ENCODE assay signal across 8 mouse cellular contexts in genomic region chr1:39614462-39615279, GRCm38 (mm10). TPM values are rescaled to one million over a fixed set of nuclear protein-coding genes. Genes with fewer than 3 reads are reported as not detected.
DNase-seq lines count a peak whose midpoint lies in the region; ATAC-seq and TF ChIP-seq lines count a peak whose summit lies in the region.

No protein-coding gene starts in this region.

- intact Hi-C loops in gastrocnemius, adult 2 months (cut with DNase I) = loop anchor here (2.0 to 5.0 kb wide), 2 partner anchors 36 to 368 kb away; partner anchors contain the start of gene Creg2

- POLR2A ChIA-PET in Patski (lab: Charles Lee) = no interaction called here

- no peak overlapping the region for H3K9ac ChIP-seq in heart, embryonic 15.5 days
- no peak overlapping the region for H3K9ac ChIP-seq in limb, embryonic 12.5 days (replicated peaks)
- H3K9ac ChIP-seq in midbrain, embryonic 16.5 days (ENCODE audit: low read depth, low read length) = no peak overlapping the region

- ATAC-seq in Patski = no peak
- no peak for ATAC-seq in heart, embryonic 15.5 days (replicated peaks; ENCODE audit: insufficient number of reproducible peaks, insufficient read depth, low FRiP score, low read depth)
- ATAC-seq in limb, embryonic 12.5 days (ENCODE audit: insufficient number of reproducible peaks, insufficient read depth, low FRiP score, low TSS enrichment, low read depth) = no peak
- peak; percentile 64 for ATAC-seq in midbrain, embryonic 16.5 days

- H3K27ac ChIP-seq in gastrocnemius, adult 2 months = no peak overlapping the region
- no peak overlapping the region for H3K27ac ChIP-seq in heart, embryonic 15.5 days
- H3K27ac ChIP-seq in limb, embryonic 12.5 days = peak overlapping the region; percentile 50; the same call in 1 of the 2 replicates
- no peak overlapping the region for H3K27ac ChIP-seq in midbrain, embryonic 16.5 days (ENCODE audit: low read length)

- CTCF ChIA-PET in Patski (lab: Charles Lee) = interaction anchor here (0.7 to 1.2 kb wide), 4 partner anchors 9 to 381 kb away, joined by 3 read pairs; no protein-coding TSS in a partner anchor

- no peaks in the 10 kb centered on the region for H3K9me3 ChIP-seq in heart, embryonic 15.5 days (replicated peaks)
- H3K9me3 ChIP-seq in limb, embryonic 12.5 days = no peaks in the 10 kb centered on the region
- no peaks in the 10 kb centered on the region for H3K9me3 ChIP-seq in midbrain, embryonic 16.5 days (replicated peaks; ENCODE audit: control insufficient read depth, low read length, poor library complexity, severe bottlenecking)

- peaks cover 10% of the 10 kb centered on the region for H3K27me3 ChIP-seq in Patski
- no peaks in the 10 kb centered on the region for H3K27me3 ChIP-seq in heart, embryonic 15.5 days
- H3K27me3 ChIP-seq in limb, embryonic 12.5 days = no peaks in the 10 kb centered on the region
- no peaks in the 10 kb centered on the region for H3K27me3 ChIP-seq in midbrain, embryonic 16.5 days (ENCODE audit: control insufficient read depth, insufficient read depth, low read depth, low read length)

- WGBS in heart, embryonic 15.5 days = 26% methylated on average over 11 of the region's 11 CpGs
- WGBS in limb, embryonic 12.5 days = 23% methylated on average over 11 of the region's 11 CpGs
- WGBS in midbrain, embryonic 16.5 days = 26% methylated on average over 11 of the region's 11 CpGs

- H3K36me3 ChIP-seq in heart, embryonic 15.5 days = no peaks in the 10 kb centered on the region
- no peaks in the 10 kb centered on the region for H3K36me3 ChIP-seq in limb, embryonic 12.5 days
- H3K36me3 ChIP-seq in midbrain, embryonic 16.5 days (ENCODE audit: control insufficient read depth, insufficient read depth, low read length) = no peaks in the 10 kb centered on the region

- H3K4me3 ChIP-seq in gastrocnemius, adult 2 months = 0 out of 2 replicates have a peak overlapping the region, but pooled peaks have one; percentile 11
- peak overlapping the region; percentile 11; the same call in 1 of the 2 replicates for H3K4me3 ChIP-seq in heart, embryonic 15.5 days
- no peak overlapping the region for H3K4me3 ChIP-seq in limb, embryonic 12.5 days (replicated peaks)
- H3K4me3 ChIP-seq in midbrain, embryonic 16.5 days (ENCODE audit: low read depth, low read length) = no peak overlapping the region

- DNase-seq in gastrocnemius, adult 2 months = peak; percentile 59
- no peak for DNase-seq in gastrocnemius, adult 8-10 months (ENCODE audit: low spot score in 2 of 2)
- no peak for DNase-seq in Patski (ENCODE audit: low read depth, low spot score)
- DNase-seq in embryo, embryonic 10 days (ENCODE audit: low spot score) = peak; percentile 75
- peak; percentile 40 for DNase-seq in thymus, postnatal 0 days (ENCODE audit: low spot score)

- peak overlapping the region; percentile 33 for H3K4me2 ChIP-seq in heart, embryonic 15.5 days
- peak overlapping the region; percentile 21; the same call in 1 of the 2 replicates for H3K4me2 ChIP-seq in limb, embryonic 12.5 days
- no peak overlapping the region for H3K4me2 ChIP-seq in midbrain, embryonic 16.5 days (ENCODE audit: low read length)

- peaks cover 11% of the 10 kb centered on the region for H3K4me1 ChIP-seq in heart, embryonic 15.5 days (replicated peaks)
- peaks cover 23% of the 10 kb centered on the region for H3K4me1 ChIP-seq in limb, embryonic 12.5 days (replicated peaks)
- peaks cover 2% of the 10 kb centered on the region for H3K4me1 ChIP-seq in midbrain, embryonic 16.5 days (ENCODE audit: control insufficient read depth, insufficient read depth, low read length)

- TF ChIP-seq CTCF in gastrocnemius, adult 2 months (IDR thresholded peaks at IDR 0.05) = peak; percentile 77
- peak; percentile 83 for TF ChIP-seq CTCF in Patski (IDR thresholded peaks at IDR 0.05)

- in situ Hi-C loops in Patski (cut with MboI; ENCODE audit: low pct_unique_long_range_greater_than_20kb) = no loop called here

RNA-seq across cellular contexts. Expression of gene Creg2, which starts 36.6 kb away (rescaled TPM):
- under 1 TPM in 1 of 2 experiments, not detected in 1; 0.08 TPM for total RNA-seq in gastrocnemius, adult 2 months (2021)
- total RNA-seq in gastrocnemius, adult 8-10 months (2022) = under 1 TPM; 0.05 to 0.09 (median 0.05) TPM
- polyA plus RNA-seq in Patski (2021) = not detected
- polyA plus RNA-seq in heart, embryonic 15.5 days (2015; fragmentation: Nextera tagmentation; extraction: Ambion mirVana) = 0.01 and 0.14 TPM in 2 replicates
- polyA plus RNA-seq in limb, embryonic 12.5 days (2016; fragmentation: Nextera tagmentation; extraction: Ambion mirVana) = 0.15 and 0.23 TPM in 2 replicates
- polyA plus RNA-seq in midbrain, embryonic 16.5 days (2015; fragmentation: Nextera tagmentation; extraction: Ambion mirVana) = 8.4 and 9.2 TPM in 2 replicates
- polyA plus RNA-seq in thymus, postnatal 0 days (2015; fragmentation: Nextera tagmentation; extraction: Ambion mirVana) = 0.21 and 0.34 TPM in 2 replicates

RNA-seq across cellular contexts. Expression of gene Rnf149, which starts 37.5 kb away (rescaled TPM):
- 1 to 10 TPM; 6.9 to 8.3 TPM for total RNA-seq in gastrocnemius, adult 2 months (2021)
- total RNA-seq in gastrocnemius, adult 8-10 months (2022) = 1 to 10 TPM; 6.6 to 9.6 (median 8.3) TPM
- polyA plus RNA-seq in Patski (2021) = 77.9 TPM
- 11.6 and 15.5 TPM in 2 replicates for polyA plus RNA-seq in heart, embryonic 15.5 days (2015; fragmentation: Nextera tagmentation; extraction: Ambion mirVana)
- polyA plus RNA-seq in limb, embryonic 12.5 days (2016; fragmentation: Nextera tagmentation; extraction: Ambion mirVana) = 36.4 and 39.4 TPM in 2 replicates
- polyA plus RNA-seq in midbrain, embryonic 16.5 days (2015; fragmentation: Nextera tagmentation; extraction: Ambion mirVana) = 18.2 and 21.8 TPM in 2 replicates
- polyA plus RNA-seq in thymus, postnatal 0 days (2015; fragmentation: Nextera tagmentation; extraction: Ambion mirVana) = 10.6 and 18.3 TPM in 2 replicates

Comparison
In these comparisons a context has a peak if more than half of its experiments do, and no peak if none do; other contexts are left out.
1. DNase-seq: peak in gastrocnemius, adult 2 months (single experiment), embryo, embryonic 10 days (single experiment) and thymus, postnatal 0 days (single experiment); none in gastrocnemius, adult 8-10 months (0 of 2) and Patski (single experiment).
2. H3K4me3 ChIP-seq: peak in gastrocnemius, adult 2 months (single experiment) and heart, embryonic 15.5 days (single experiment); none in limb, embryonic 12.5 days (single experiment) and midbrain, embryonic 16.5 days (single experiment).